Mouse (Mus musculus): ENCODE results near the gene Ctu1. TPM values are rescaled to one million over a fixed set of nuclear protein-coding genes. Genes with fewer than 3 reads are reported as not detected.
A peak's percentile ranks its signal among the peaks of the same experiment; 100 is the strongest.
"Not testable (repeated sequence)": the region's sequence is repeated elsewhere in the genome, so short reads cannot be mapped to it uniquely, and the experiment has no call there.

Gene Ctu1
- polyA plus RNA-seq, 3 experiments from 2014 or later: 1.1 to 2.0 (median 1.3) TPM

DNA sequence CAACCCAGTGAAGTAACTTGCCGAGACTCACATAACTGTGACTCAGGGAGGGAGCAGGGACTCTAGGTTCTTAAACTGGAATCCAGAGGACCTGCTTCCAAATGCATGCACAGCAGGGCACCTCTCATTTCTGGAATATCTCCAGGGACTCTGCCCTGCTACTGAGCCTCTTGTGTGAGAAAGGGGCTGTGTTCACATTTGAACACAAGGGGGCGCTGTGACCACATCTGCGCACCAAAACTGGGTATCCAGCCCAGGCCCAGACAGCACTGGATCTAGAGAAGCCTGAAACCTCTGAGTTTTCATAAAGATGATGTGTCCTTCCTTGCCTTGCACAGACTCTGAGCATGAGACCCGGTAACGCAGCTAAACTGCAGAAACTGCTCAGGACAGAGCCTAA lies 9.1 kb downstream of the Ctu1 start:
- ATAC-seq: peak; percentile 48

DNA sequence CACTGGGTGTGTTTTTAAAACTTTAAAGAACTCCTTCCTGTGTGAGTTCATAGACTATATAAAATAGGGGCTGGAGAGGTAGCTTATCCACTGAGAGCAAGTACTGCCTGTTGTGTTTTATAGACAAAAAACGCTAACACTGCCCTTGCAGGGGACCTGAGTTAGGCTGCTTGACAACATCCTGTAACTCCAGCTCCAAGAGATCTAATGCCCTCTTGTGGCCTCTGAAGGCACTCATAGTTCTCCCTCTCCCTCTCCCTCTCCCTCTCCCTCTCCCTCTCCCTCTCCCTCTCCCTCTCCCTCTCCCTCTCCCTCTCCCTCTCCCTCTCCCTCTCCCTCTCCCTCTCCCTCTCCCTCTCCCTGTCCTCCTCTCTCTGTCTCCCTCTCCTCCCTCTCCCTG lies 10.7 kb downstream of the Ctu1 start:
- not testable (repeated sequence) for ATAC-seq

DNA sequence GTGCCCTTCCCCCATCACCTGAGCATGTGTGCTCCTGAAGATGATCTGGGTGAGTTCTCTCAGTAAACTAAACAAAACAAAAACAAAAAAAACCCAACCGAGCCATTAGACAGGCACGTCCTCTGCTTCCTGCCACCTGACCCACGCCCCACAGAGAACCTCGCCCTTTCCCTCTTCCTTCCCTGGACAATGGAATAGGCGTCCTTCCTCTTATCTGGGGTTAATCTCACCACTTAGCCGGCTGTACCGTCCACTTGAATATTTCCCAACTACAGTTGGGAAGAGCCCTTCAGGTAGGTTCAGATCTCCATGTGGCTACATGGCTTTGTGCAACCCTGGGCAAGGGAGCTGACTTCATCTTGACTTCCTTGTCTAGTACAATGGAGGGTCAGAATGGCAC lies 13.3 kb downstream of the Ctu1 start:
- no peak for ATAC-seq

DNA sequence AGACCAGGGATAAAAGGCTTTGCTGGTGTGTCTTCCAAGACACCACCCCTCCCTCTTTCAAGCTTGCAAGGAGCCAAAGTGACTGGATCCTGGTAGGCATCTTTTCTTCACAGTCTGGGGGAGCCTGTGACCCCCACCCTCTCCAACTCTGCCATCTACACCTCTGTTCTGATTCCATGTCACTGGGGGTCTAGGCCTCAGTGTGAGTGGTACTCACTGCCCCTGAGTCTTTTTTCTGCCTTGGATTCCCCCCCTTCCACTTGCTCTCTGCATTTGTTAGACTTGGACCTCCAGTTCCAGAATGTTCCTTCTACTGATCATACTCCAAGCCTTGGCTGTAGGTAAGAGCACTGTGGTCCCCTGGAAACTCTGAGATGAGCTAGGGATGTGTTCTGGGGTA lies 18.3 kb downstream of the Ctu1 start, which contains the start of gene Klk14:
Klk14 (plus strand) TSS at position 301 of the 400 bp plus-strand sequence.
- ATAC-seq: no peak

DNA sequence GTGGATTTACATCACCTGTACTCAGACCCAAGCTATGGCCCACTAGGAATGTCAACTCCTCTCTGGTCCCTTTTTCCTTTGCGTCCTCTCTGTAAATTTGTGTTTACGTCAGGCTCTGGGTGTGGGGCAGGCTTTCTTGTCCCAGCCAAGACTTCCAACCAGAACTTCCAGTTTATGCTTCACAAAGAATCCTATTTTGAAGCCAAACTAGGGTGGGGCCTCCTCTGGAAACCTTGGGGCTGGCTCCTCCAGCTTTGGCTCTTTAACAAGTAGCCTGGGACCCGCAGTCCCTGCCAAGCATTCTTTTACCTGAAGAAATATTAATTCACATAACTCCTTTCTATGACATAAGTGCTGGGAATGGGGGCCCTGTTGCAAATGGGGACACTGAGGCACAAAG lies 38.2 kb downstream of the Ctu1 start:
- ATAC-seq: no peak

DNA sequence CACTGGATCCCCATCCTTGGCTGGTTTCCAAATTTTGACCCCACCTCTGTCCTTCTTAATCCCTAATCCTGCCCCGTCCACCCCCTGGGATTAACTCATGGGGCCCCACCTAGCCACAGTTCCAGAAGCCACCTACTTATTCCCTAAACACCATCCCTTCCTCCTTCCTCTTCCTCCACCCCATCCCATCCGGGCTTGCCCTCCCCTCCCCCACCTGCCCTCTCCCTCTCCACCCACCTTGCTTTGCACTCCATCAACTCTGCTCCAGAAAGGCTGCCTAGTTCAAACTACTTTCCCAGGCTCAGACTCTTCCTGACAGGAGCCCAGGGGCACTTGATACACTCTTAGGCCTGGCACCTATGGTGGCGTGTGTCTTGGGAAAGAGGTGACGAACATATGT lies 40.5 kb downstream of the Ctu1 start, which contains the start of gene Klk13:
Klk13 (plus strand) TSS at position 301 of the 400 bp plus-strand sequence.
- ATAC-seq: no peak

DNA sequence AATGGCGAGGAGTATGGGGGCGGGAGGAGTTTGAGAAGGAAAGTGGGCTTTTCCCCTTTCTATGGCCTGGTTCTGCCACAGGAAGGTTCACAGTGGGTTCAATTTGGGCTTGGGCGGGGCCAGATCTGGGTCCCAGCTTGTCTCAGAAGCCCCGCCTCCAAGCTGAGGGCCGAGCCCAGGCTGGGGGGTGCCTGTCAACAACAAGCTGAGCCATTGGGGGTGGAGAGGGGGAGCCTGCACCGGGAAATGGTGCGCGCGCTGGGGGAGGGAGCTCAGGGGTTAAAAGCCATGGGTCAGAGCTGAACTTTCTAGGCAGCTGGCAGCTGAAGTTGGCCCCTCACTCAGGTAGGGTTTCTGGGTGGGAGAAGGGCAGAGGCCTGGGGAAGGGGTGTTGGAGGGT lies 41.1 kb downstream of the Ctu1 start:
- no peak for ATAC-seq

DNA sequence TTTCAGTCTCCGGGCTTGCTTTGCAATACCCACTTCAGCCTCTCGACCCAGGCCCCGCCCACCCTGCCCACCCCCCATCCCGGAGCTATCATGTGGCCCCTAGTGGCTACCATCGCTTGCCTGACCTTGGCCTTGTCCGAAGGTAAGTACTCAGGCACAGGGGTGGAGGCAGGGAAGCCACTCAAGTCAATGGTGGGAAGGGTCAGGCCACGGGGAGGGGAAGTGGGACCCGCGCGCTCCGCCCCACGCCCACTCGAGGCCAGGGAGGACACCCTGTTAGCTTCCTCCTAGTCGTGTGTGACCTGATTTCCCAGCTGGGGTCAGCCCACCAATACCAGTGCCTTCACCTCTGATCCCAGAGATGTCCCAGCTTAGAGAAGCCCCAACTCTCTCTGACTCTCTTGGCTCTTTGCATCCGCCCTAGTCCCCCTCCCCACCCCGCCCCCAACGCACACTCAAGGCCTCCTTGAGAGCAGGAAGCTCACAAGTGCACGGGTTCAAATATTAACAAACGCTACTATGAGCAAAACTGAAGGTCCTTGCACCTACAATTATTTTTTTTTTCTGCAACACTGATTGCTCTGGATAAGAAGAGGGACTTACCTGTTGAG lies 42.0 kb downstream of the Ctu1 start:
- no peak for ATAC-seq

Other genes starting within 250 kb of the Ctu1 start
- not detected for gene Lim2, start 244.3 kb upstream of the Ctu1 start, polyA plus RNA-seq (2017; shearing (Covaris generic))
- 1,000 to 10,000 TPM in 1 of 3 experiments, 100 to 1,000 TPM in 2; 132 to 2,523 (median 190) TPM for gene Nkg7, start 234.9 kb upstream of the Ctu1 start, polyA plus RNA-seq (2017; shearing (Covaris generic))
- under 1 TPM in 1 of 3 experiments, not detected in 2; 0.80 TPM for gene Cldnd2, start 231.2 kb upstream of the Ctu1 start, polyA plus RNA-seq (2017; shearing (Covaris generic))
- gene Etfb, start 227.9 kb upstream of the Ctu1 start, polyA plus RNA-seq (2017; shearing (Covaris generic)): 100 to 1,000 TPM; 173 to 290 (median 214) TPM
- not detected for gene Gm45233, start 227.9 kb upstream of the Ctu1 start, polyA plus RNA-seq (2017; shearing (Covaris generic))
- gene Vsig10l, start 208.9 kb upstream of the Ctu1 start, polyA plus RNA-seq (2017; shearing (Covaris generic)): 1 to 10 TPM; 2.4 to 6.8 (median 2.9) TPM
- under 1 TPM in 2 of 3 experiments, not detected in 1; 0.15 to 0.36 TPM for gene Iglon5, start 181.9 kb upstream of the Ctu1 start, polyA plus RNA-seq (2017; shearing (Covaris generic))
- gene 4931406B18Rik, start 166.1 kb upstream of the Ctu1 start, polyA plus RNA-seq (2017; shearing (Covaris generic)): not detected
- under 1 TPM in 1 of 3 experiments, not detected in 2; 0.39 TPM for gene Cd33, start 127.6 kb upstream of the Ctu1 start, polyA plus RNA-seq (2017; shearing (Covaris generic))
- gene Zfp658, start 109.8 kb upstream of the Ctu1 start, polyA plus RNA-seq (2017; shearing (Covaris generic)): 1 to 10 TPM; 2.8 to 4.3 (median 3.3) TPM
- 10 to 100 TPM; 10.7 to 11.7 (median 11.7) TPM for gene Zfp719, start 92.4 kb upstream of the Ctu1 start, polyA plus RNA-seq (2017; shearing (Covaris generic))
- gene Zfp819, start 64.8 kb upstream of the Ctu1 start, polyA plus RNA-seq (2017; shearing (Covaris generic)): not detected
- gene Ceacam18, start 37.3 kb upstream of the Ctu1 start, polyA plus RNA-seq (2017; shearing (Covaris generic)): not detected
- under 1 TPM; 0.45 to 0.78 (median 0.51) TPM for gene Siglece, start 11.9 kb upstream of the Ctu1 start, polyA plus RNA-seq (2017; shearing (Covaris generic))
- gene Klk14, start 18.4 kb downstream of the Ctu1 start, polyA plus RNA-seq (2017; shearing (Covaris generic)): not detected
- under 1 TPM in 1 of 3 experiments, not detected in 2; 0.38 TPM for gene Klk13, start 40.6 kb downstream of the Ctu1 start, polyA plus RNA-seq (2017; shearing (Covaris generic))
- gene Klk12, start 96.9 kb downstream of the Ctu1 start, polyA plus RNA-seq (2017; shearing (Covaris generic)): not detected
- under 1 TPM in 1 of 3 experiments, not detected in 2; 0.46 TPM for gene Klk11, start 102.6 kb downstream of the Ctu1 start, polyA plus RNA-seq (2017; shearing (Covaris generic))
- gene Klk10, start 109.0 kb downstream of the Ctu1 start, polyA plus RNA-seq (2017; shearing (Covaris generic)): under 1 TPM in 1 of 3 experiments, not detected in 2; 0.73 TPM
- not detected for gene Klk9, start 119.9 kb downstream of the Ctu1 start, polyA plus RNA-seq (2017; shearing (Covaris generic))
- gene Klk8, start 125.6 kb downstream of the Ctu1 start, polyA plus RNA-seq (2017; shearing (Covaris generic)): 100 to 1,000 TPM; 127 to 173 (median 148) TPM
- gene Klk7, start 139.3 kb downstream of the Ctu1 start, polyA plus RNA-seq (2017; shearing (Covaris generic)): under 1 TPM in 1 of 3 experiments, not detected in 2; 0.17 TPM
- under 1 TPM in 1 of 3 experiments, not detected in 2; 0.52 TPM for gene Klk6, start 152.5 kb downstream of the Ctu1 start, polyA plus RNA-seq (2017; shearing (Covaris generic))
- gene Klk5, start 170.0 kb downstream of the Ctu1 start, polyA plus RNA-seq (2017; shearing (Covaris generic)): not detected
- gene Klk4, start 209.1 kb downstream of the Ctu1 start, polyA plus RNA-seq (2017; shearing (Covaris generic)): not detected